Mouse (Mus musculus) MEL (cell line): Measurements from ENCODE around the gene Atp23.

ENCODE experiments used
- CHD2 ChIP-seq: IDR thresholded peaks from 2 replicates; pipeline ENCODE4 v1.6.1; 2011; ENCODE audit warnings: low read length, improper control_type of control experiment
- CTCF ChIP-seq, 3 experiments: IDR thresholded peaks in 2 of 3; conservative IDR thresholded peaks in 1 of 3; 2 replicates each; pipeline ENCODE4 v1.5.1; 2011 to 2012; ENCODE audit warnings: low read length in 3 of 3, low read depth in 2 of 3, mild to moderate bottlenecking in 2 of 3, improper control_type of control experiment in 1 of 3, inconsistent platforms in 1 of 3, mixed read lengths in 1 of 3, moderate library complexity in 1 of 3; ENCODE audit not compliant: control insufficient read depth in 1 of 3, insufficient read depth in 1 of 3, poor library complexity in 1 of 3, severe bottlenecking in 1 of 3
- EP300 ChIP-seq, 2 experiments: IDR thresholded peaks; 2 replicates each; pipeline ENCODE4 v1.6.1; 2011; ENCODE audit warnings: improper control_type of control experiment in 2 of 2, low read length in 2 of 2, low read depth in 1 of 2, mild to moderate bottlenecking in 1 of 2
- GABPA ChIP-seq: IDR thresholded peaks from 2 replicates; pipeline ENCODE4 v1.6.1; 2012; ENCODE audit warnings: low read depth, mild to moderate bottlenecking, inconsistent platforms, low read length, improper control_type of control experiment, moderate library complexity
- GATA1 ChIP-seq: IDR thresholded peaks from 2 replicates; pipeline ENCODE4 v1.6.1; 2011; ENCODE audit warnings: low read depth, low read length, improper control_type of control experiment
- NELFE ChIP-seq: IDR thresholded peaks from 2 replicates; pipeline ENCODE4 v1.6.1; 2011; ENCODE audit warnings: low read depth, low read length, improper control_type of control experiment
- POLR2A ChIP-seq, 2 experiments: IDR thresholded peaks; 2 replicates each; pipeline ENCODE4 v1.6.1; 2011 to 2012; ENCODE audit warnings: low read length in 2 of 2, mild to moderate bottlenecking in 2 of 2, control low read depth in 1 of 2, improper control_type of control experiment in 1 of 2, low read depth in 1 of 2, moderate library complexity in 1 of 2; ENCODE audit not compliant: control insufficient read depth in 1 of 2, insufficient read depth in 1 of 2, poor library complexity in 1 of 2
- RAD21 ChIP-seq: IDR thresholded peaks from 2 replicates; pipeline ENCODE4 v1.6.1; 2011; ENCODE audit warnings: mild to moderate bottlenecking, low read depth, low read length, improper control_type of control experiment
- SMC3 ChIP-seq: IDR thresholded peaks from 2 replicates; pipeline ENCODE4 v1.6.1; 2011; ENCODE audit warnings: low read depth, low read length, improper control_type of control experiment
- USF2 ChIP-seq, 2 experiments: IDR thresholded peaks; 2 replicates each; pipeline ENCODE4 v1.6.1; 2011 to 2012; ENCODE audit warnings: improper control_type of control experiment in 2 of 2, low read length in 2 of 2, borderline replicate concordance in 1 of 2, inconsistent platforms in 1 of 2, low read depth in 1 of 2, mild to moderate bottlenecking in 1 of 2; ENCODE audit not compliant: insufficient read depth in 1 of 2
- ZC3H11A ChIP-seq: IDR thresholded peaks from 2 replicates; pipeline ENCODE4 v1.6.1; 2012; ENCODE audit warnings: low read depth, mild to moderate bottlenecking, inconsistent platforms, low read length, improper control_type of control experiment
- ZKSCAN1 ChIP-seq: IDR thresholded peaks from 2 replicates; pipeline ENCODE4 v1.6.1; 2012; ENCODE audit warnings: low read depth, mild to moderate bottlenecking, inconsistent platforms, low read length, improper control_type of control experiment, moderate library complexity
- ZNF384 ChIP-seq: IDR thresholded peaks from 2 replicates; pipeline ENCODE4 v1.6.1; 2012; ENCODE audit warnings: low read depth, mild to moderate bottlenecking, inconsistent platforms, low read length, improper control_type of control experiment

- TF ChIP-seq CTCF (IDR thresholded peaks at IDR 0.05 in 2 of 3, conservative IDR thresholded peaks at IDR 0.05 in 1 of 3; ENCODE audit: control insufficient read depth in 1 of 3, insufficient read depth in 1 of 3, low read depth in 2 of 3, low read length in 3 of 3, poor library complexity in 1 of 3, severe bottlenecking in 1 of 3) (no peak), ZKSCAN1 (no peak), POLR2A (IDR thresholded peaks at IDR 0.05; ENCODE audit: control insufficient read depth in 1 of 2, insufficient read depth in 1 of 2, low read depth in 1 of 2, low read length in 2 of 2, poor library complexity in 1 of 2) (no peak), RAD21 (no peak), GABPA (no peak), GATA1 (no peak), ZNF384 (no peak), SMC3 (no peak), EP300 (IDR thresholded peaks at IDR 0.05; ENCODE audit: low read depth in 1 of 2, low read length in 2 of 2) (no peak), ZC3H11A (no peak), USF2 (IDR thresholded peaks at IDR 0.05; ENCODE audit: borderline replicate concordance in 1 of 2, insufficient read depth in 1 of 2, low read depth in 1 of 2, low read length in 2 of 2) (no peak), CHD2 (no peak), NELFE (no peak)
These were observed 39.0 kb downstream of the Atp23 start for GRCm38 (mm10) chr10:126862193-126862592.
